Mouse (Mus musculus) CH12.LX (cell line): ENCODE results near the gene Nyap1. TPM values are rescaled to one million over a fixed set of nuclear protein-coding genes. Genes with fewer than 3 reads are reported as not detected.

Experiments used
- DNase-seq: peaks from one replicate; pipeline ENCODE4 v3.0.0-alpha.2; 2013; ENCODE audit errors: extremely low read depth
- H3K27ac ChIP-seq: 2 replicates; pipeline ENCODE4 v1.5.1; 2012; ENCODE audit warnings: low read depth, mild to moderate bottlenecking, control low read depth, moderate library complexity; ENCODE audit not compliant: insufficient read depth
- H3K27me3 ChIP-seq: replicated peaks from 2 replicates; pipeline ENCODE3; 2012; ENCODE audit warnings: inconsistent platforms
- H3K36me3 ChIP-seq, 2 experiments: replicated peaks in 1 of 2; 2 replicates each; pipeline versions ENCODE3 to v1.6.1; 2012; ENCODE audit warnings: inconsistent platforms in 1 of 2, low read length in 1 of 2, mild to moderate bottlenecking in 1 of 2, mixed read lengths in 1 of 2, moderate library complexity in 1 of 2; ENCODE audit not compliant: control insufficient read depth in 1 of 2, insufficient read depth in 1 of 2
- H3K4me1 ChIP-seq, 2 experiments: 2 replicates each; pipeline ENCODE4 v1.6.1; 2012; ENCODE audit warnings: inconsistent platforms in 1 of 2, moderate library complexity in 1 of 2; ENCODE audit not compliant: insufficient read depth in 2 of 2, control insufficient read depth in 1 of 2
- H3K4me2 ChIP-seq: 2 replicates; pipeline ENCODE4 v1.6.1; 2012; ENCODE audit warnings: low read depth, mild to moderate bottlenecking, control low read depth; ENCODE audit not compliant: poor library complexity, insufficient read depth, severe bottlenecking
- H3K4me3 ChIP-seq, 3 experiments: fragments of 150-350 bp in 1 of 3; sonication (generic) in 1 of 3; replicated peaks in 1 of 3; 2 replicates each; pipeline versions ENCODE3 to v1.5.1; 2011 to 2012; ENCODE audit warnings: low read depth in 2 of 3, low read length in 2 of 3, mild to moderate bottlenecking in 2 of 3, moderate library complexity in 2 of 3, control low read depth in 1 of 3, improper control_type of control experiment in 1 of 3, inconsistent platforms in 1 of 3, mixed read lengths in 1 of 3; ENCODE audit not compliant: poor library complexity in 1 of 3
- H3K79me2 ChIP-seq: replicated peaks from 2 replicates; pipeline ENCODE4 v1.6.1; 2012; ENCODE audit warnings: mild to moderate bottlenecking, moderate library complexity; ENCODE audit not compliant: control insufficient read depth, poor library complexity, insufficient read depth, severe bottlenecking; ENCODE audit errors: extremely low read depth
- H3K9ac ChIP-seq: 2 replicates; pipeline ENCODE4 v1.6.1; 2012; ENCODE audit warnings: low read depth, mild to moderate bottlenecking, control low read depth, moderate library complexity; ENCODE audit not compliant: insufficient read depth
- H3K9me3 ChIP-seq: replicated peaks from 2 replicates; pipeline ENCODE3; 2012; ENCODE audit warnings: low read length, inconsistent platforms, mixed read lengths
- BHLHE40 ChIP-seq: IDR thresholded peaks from 2 replicates; pipeline ENCODE4 v1.6.1; 2011; ENCODE audit warnings: mild to moderate bottlenecking, low read depth, low read length, improper control_type of control experiment
- CHD2 ChIP-seq: IDR thresholded peaks from 2 replicates; pipeline ENCODE4 v1.6.1; 2011; ENCODE audit warnings: low read length, improper control_type of control experiment
- CTCF ChIP-seq, 2 experiments: IDR thresholded peaks in 1 of 2; conservative IDR thresholded peaks in 1 of 2; 2 replicates each; pipeline ENCODE4 v1.5.1; 2011 to 2012; ENCODE audit warnings: low read depth in 2 of 2, low read length in 2 of 2, improper control_type of control experiment in 1 of 2, inconsistent platforms in 1 of 2, mild to moderate bottlenecking in 1 of 2, moderate library complexity in 1 of 2
- E2F4 ChIP-seq: IDR thresholded peaks from 2 replicates; pipeline ENCODE4 v1.6.1; 2011; ENCODE audit warnings: low read depth, low read length, improper control_type of control experiment; ENCODE audit not compliant: insufficient replicate concordance
- ELF1 ChIP-seq: IDR thresholded peaks from 2 replicates; pipeline ENCODE4 v1.6.1; 2014; ENCODE audit warnings: low read depth, mild to moderate bottlenecking, inconsistent platforms, low read length, improper control_type of control experiment
- EP300 ChIP-seq: IDR thresholded peaks from 2 replicates; pipeline ENCODE4 v1.6.1; 2011; ENCODE audit warnings: low read length, improper control_type of control experiment
- GABPA ChIP-seq: IDR thresholded peaks from 2 replicates; pipeline ENCODE4 v1.6.1; 2012; ENCODE audit warnings: low read depth, low read length, improper control_type of control experiment, inconsistent platforms; ENCODE audit not compliant: insufficient replicate concordance
- MAX ChIP-seq: IDR thresholded peaks from 2 replicates; pipeline ENCODE4 v1.6.1; 2011; ENCODE audit warnings: low read length, improper control_type of control experiment
- MAZ ChIP-seq: IDR thresholded peaks from 2 replicates; pipeline ENCODE4 v1.6.1; 2012; ENCODE audit warnings: low read depth, mild to moderate bottlenecking, inconsistent platforms, low read length, improper control_type of control experiment, moderate library complexity
- MEF2A ChIP-seq: IDR thresholded peaks from 2 replicates; pipeline ENCODE4 v1.6.1; 2014; ENCODE audit warnings: low read depth, mild to moderate bottlenecking, inconsistent platforms, low read length, improper control_type of control experiment, borderline replicate concordance
- MXI1 ChIP-seq: IDR thresholded peaks from 2 replicates; pipeline ENCODE4 v1.6.1; 2011; ENCODE audit warnings: mild to moderate bottlenecking, low read depth, low read length, improper control_type of control experiment
- PAX5 ChIP-seq: IDR thresholded peaks from 2 replicates; pipeline ENCODE4 v1.6.1; 2012; ENCODE audit warnings: low read length, inconsistent platforms, mixed read lengths
- POLR2AphosphoS2 ChIP-seq: IDR thresholded peaks from 2 replicates; pipeline ENCODE4 v1.6.1; 2011; ENCODE audit warnings: low read depth, low read length, improper control_type of control experiment
- RCOR1 ChIP-seq: conservative IDR thresholded peaks from 2 replicates; pipeline ENCODE4 v1.6.1; 2012; ENCODE audit warnings: low read depth, mild to moderate bottlenecking, inconsistent platforms, low read length, improper control_type of control experiment
- TBP ChIP-seq: conservative IDR thresholded peaks from 2 replicates; pipeline ENCODE4 v1.6.1; 2011; ENCODE audit warnings: low read depth, low read length, improper control_type of control experiment
- USF1 ChIP-seq: IDR thresholded peaks from 2 replicates; pipeline ENCODE4 v1.6.1; 2014; ENCODE audit warnings: low read depth, mild to moderate bottlenecking, inconsistent platforms, low read length, improper control_type of control experiment
- ZNF384 ChIP-seq: IDR thresholded peaks from 2 replicates; pipeline ENCODE4 v1.6.1; 2012; ENCODE audit warnings: low read depth, low read length, improper control_type of control experiment, inconsistent platforms
- dilution Hi-C: fragments of 300-500 bp; cut with MboI; formaldehyde crosslinking; loops from 2 replicates; pipeline ENCODE4 v1.14.3; 2020; ENCODE audit warnings: low sequenced_read_pairs; ENCODE audit not compliant: extremely low pct_unique_long_range_greater_than_20kb, extremely low pct_ligation_motif_present
- in situ Hi-C: fragments of 300-500 bp; cut with MboI; formaldehyde crosslinking; loops from 3 replicates; pipeline ENCODE4 v1.14.3; 2019; ENCODE audit warnings: low sequenced_read_pairs, low pct_ligation_motif_present, low pct_unique_long_range_greater_than_20kb, mixed read lengths
- polyA plus RNA-seq: library from polyadenylated mRNA; unstranded; fragments of >175 nt; gene quantifications from 2 replicates; pipeline ENCODE4 v1.2.1, GENCODE M21; 2012; ENCODE audit warnings: low read depth; ENCODE audit not compliant: insufficient read length
- total RNA-seq, 2 experiments: library from RNA; depleted of rRNA; stranded (reverse); fragments of 300-350 nt in 1 of 2; fragments of >200 nt in 1 of 2; gene quantifications; 2 replicates each; pipeline ENCODE4 v1.2.3; 2012 to 2014

Nyap1 gene
- total and polyA plus RNA-seq, 3 experiments = 0.28 to 1.4 (median 0.43) TPM

DNA sequence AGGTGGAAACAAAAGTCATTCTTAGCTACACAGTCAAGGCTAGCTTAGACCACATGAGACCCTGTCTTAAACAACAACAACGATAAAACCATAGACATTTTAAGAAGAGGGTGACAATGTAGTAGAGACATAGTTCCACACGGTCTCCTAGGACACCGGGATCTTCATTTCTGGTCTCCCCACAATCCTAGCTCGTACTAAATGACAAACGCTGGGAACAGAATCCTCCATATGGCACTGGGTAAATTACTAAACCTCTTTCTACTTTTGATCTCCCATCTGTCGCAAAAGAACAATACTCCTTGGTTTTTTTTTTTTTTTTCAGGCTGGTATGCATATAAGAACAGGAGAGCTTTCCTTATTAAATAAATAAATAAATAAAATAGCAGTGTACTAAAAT lies 58.9 kb downstream of the Nyap1 start:
- Histone ChIP-seq H3K4me2 (no peak overlapping the region), H3K9ac (no peak overlapping the region), H3K36me3 (peaks cover 0 to 37% of the 10 kb centered on the region in 2 experiments), H3K79me2 (peaks cover 4% of the 10 kb centered on the region; the same call in 1 of the 2 replicates), H3K27ac (no peak overlapping the region), H3K9me3 (no peaks in the 10 kb centered on the region), H3K27me3 (no peaks in the 10 kb centered on the region), H3K4me3 (no peak overlapping the region), H3K4me1 (peaks cover 0 to 31% of the 10 kb centered on the region in 2 experiments; a peak in 2 of 4 replicates)
- TF ChIP-seq E2F4 = no peak
- TF ChIP-seq BHLHE40 = no peak
- TF ChIP-seq ELF1 = no peak
- TF ChIP-seq MXI1 = no peak
- no peak for TF ChIP-seq EP300
- no peak for TF ChIP-seq PAX5
- no peak for TF ChIP-seq ZNF384
- TF ChIP-seq MAX = no peak
- TF ChIP-seq GABPA = no peak
- no peak for TF ChIP-seq USF1
- TF ChIP-seq TBP = no peak
- no peak for TF ChIP-seq CHD2
- no peak for TF ChIP-seq POLR2AphosphoS2
- TF ChIP-seq CTCF (conservative IDR thresholded peaks at IDR 0.05 in 1 of 2, IDR thresholded peaks at IDR 0.05 in 1 of 2; ENCODE audit: low read depth in 2 of 2, low read length in 2 of 2) = no peak
- no peak for TF ChIP-seq MEF2A
- TF ChIP-seq MAZ = no peak
- no peak for TF ChIP-seq RCOR1
- no peak for DNase-seq
- dilution Hi-C loops (no loop called here), in situ Hi-C loops (no loop called here)

Other genes starting within 250 kb of the Nyap1 start
Only the 20 nearest of the 24 such genes appear.
- gene Epo, start 208.4 kb downstream of the Nyap1 start, total RNA-seq (2012; rRNA removed) = not detected in 2 replicates
- not detected in 2 replicates for gene Epo, start 208.4 kb downstream of the Nyap1 start, total RNA-seq (2014; rRNA removed)
- not detected in 2 replicates for gene Epo, start 208.4 kb downstream of the Nyap1 start, polyA plus RNA-seq
- 388 and 480 TPM in 2 replicates for gene Gnb2, start 208.1 kb downstream of the Nyap1 start, total RNA-seq (2012; rRNA removed)
- 261 and 264 TPM in 2 replicates for gene Gnb2, start 208.1 kb downstream of the Nyap1 start, total RNA-seq (2014; rRNA removed)
- 312 and 327 TPM in 2 replicates for gene Gnb2, start 208.1 kb downstream of the Nyap1 start, polyA plus RNA-seq
- not detected in 2 replicates for gene Actl6b, start 188.1 kb downstream of the Nyap1 start, total RNA-seq (2012; rRNA removed)
- not detected in 2 replicates for gene Actl6b, start 188.1 kb downstream of the Nyap1 start, total RNA-seq (2014; rRNA removed)
- not detected in 2 replicates for gene Actl6b, start 188.1 kb downstream of the Nyap1 start, polyA plus RNA-seq
- 1.3 and 2.2 TPM in 2 replicates for gene Tfr2, start 171.8 kb downstream of the Nyap1 start, total RNA-seq (2012; rRNA removed)
- 0.50 and 0.67 TPM in 2 replicates for gene Tfr2, start 171.8 kb downstream of the Nyap1 start, total RNA-seq (2014; rRNA removed)
- 1.1 and 2.2 TPM in 2 replicates for gene Tfr2, start 171.8 kb downstream of the Nyap1 start, polyA plus RNA-seq
- gene Mospd3, start 140.5 kb downstream of the Nyap1 start, total RNA-seq (2012; rRNA removed) = 4.2 and 5.5 TPM in 2 replicates
- 0.76 and 1.5 TPM in 2 replicates for gene Mospd3, start 140.5 kb downstream of the Nyap1 start, total RNA-seq (2014; rRNA removed)
- gene Mospd3, start 140.5 kb downstream of the Nyap1 start, polyA plus RNA-seq = 18.3 and 23.7 TPM in 2 replicates
- gene Pcolce, start 127.8 kb downstream of the Nyap1 start, total RNA-seq (2012; rRNA removed) = 0.30 and 0.46 TPM in 2 replicates
- gene Pcolce, start 127.8 kb downstream of the Nyap1 start, total RNA-seq (2014; rRNA removed) = not detected in 2 replicates
- 0.76 and 0.97 TPM in 2 replicates for gene Pcolce, start 127.8 kb downstream of the Nyap1 start, polyA plus RNA-seq
- 0.13 TPM in 2 replicates for gene Fbxo24, start 112.6 kb downstream of the Nyap1 start, total RNA-seq (2012; rRNA removed)
- gene Fbxo24, start 112.6 kb downstream of the Nyap1 start, total RNA-seq (2014; rRNA removed) = not detected in 2 replicates
- gene Fbxo24, start 112.6 kb downstream of the Nyap1 start, polyA plus RNA-seq = 0.24 and 0.26 TPM in 2 replicates
- 20.0 and 25.6 TPM in 2 replicates for gene Lrch4, start 112.5 kb downstream of the Nyap1 start, total RNA-seq (2012; rRNA removed)
- 9.0 and 9.9 TPM in 2 replicates for gene Lrch4, start 112.5 kb downstream of the Nyap1 start, total RNA-seq (2014; rRNA removed)
- 47.9 and 62.1 TPM in 2 replicates for gene Lrch4, start 112.5 kb downstream of the Nyap1 start, polyA plus RNA-seq
- 1.1 and 1.5 TPM in 2 replicates for gene Gm20605, start 112.4 kb downstream of the Nyap1 start, total RNA-seq (2012; rRNA removed)
- 0.50 and 1.1 TPM in 2 replicates for gene Gm20605, start 112.4 kb downstream of the Nyap1 start, total RNA-seq (2014; rRNA removed)
- gene Gm20605, start 112.4 kb downstream of the Nyap1 start, polyA plus RNA-seq = 7.4 and 9.0 TPM in 2 replicates
- 2.2 and 2.4 TPM in 2 replicates for gene Sap25, start 100.3 kb downstream of the Nyap1 start, total RNA-seq (2012; rRNA removed)
- gene Sap25, start 100.3 kb downstream of the Nyap1 start, total RNA-seq (2014; rRNA removed) = 0.72 and 2.1 TPM in 2 replicates
- gene Sap25, start 100.3 kb downstream of the Nyap1 start, polyA plus RNA-seq = 12.1 and 16.6 TPM in 2 replicates
- not detected in 2 replicates for gene Irs3, start 95.9 kb downstream of the Nyap1 start, total RNA-seq (2012; rRNA removed)
- not detected in 2 replicates for gene Irs3, start 95.9 kb downstream of the Nyap1 start, total RNA-seq (2014; rRNA removed)
- gene Irs3, start 95.9 kb downstream of the Nyap1 start, polyA plus RNA-seq = not detected in 2 replicates
- gene Agfg2, start 56.9 kb downstream of the Nyap1 start, total RNA-seq (2012; rRNA removed) = 8.7 and 10.0 TPM in 2 replicates
- gene Agfg2, start 56.9 kb downstream of the Nyap1 start, total RNA-seq (2014; rRNA removed) = 11.5 and 13.4 TPM in 2 replicates
- 16.7 and 16.8 TPM in 2 replicates for gene Agfg2, start 56.9 kb downstream of the Nyap1 start, polyA plus RNA-seq
- 32.0 and 39.9 TPM in 2 replicates for gene Tsc22d4, start 4.1 kb upstream of the Nyap1 start, total RNA-seq (2012; rRNA removed)
- gene Tsc22d4, start 4.1 kb upstream of the Nyap1 start, total RNA-seq (2014; rRNA removed) = 26.4 and 28.2 TPM in 2 replicates
- gene Tsc22d4, start 4.1 kb upstream of the Nyap1 start, polyA plus RNA-seq = 91.2 and 103 TPM in 2 replicates
- 31.6 and 34.6 TPM in 2 replicates for gene Ppp1r35, start 37.2 kb upstream of the Nyap1 start, total RNA-seq (2012; rRNA removed)
- 11.8 and 17.3 TPM in 2 replicates for gene Ppp1r35, start 37.2 kb upstream of the Nyap1 start, total RNA-seq (2014; rRNA removed)
- 23.3 and 24.1 TPM in 2 replicates for gene Ppp1r35, start 37.2 kb upstream of the Nyap1 start, polyA plus RNA-seq
- gene Mepce, start 46.0 kb upstream of the Nyap1 start, total RNA-seq (2012; rRNA removed) = 32.7 and 38.5 TPM in 2 replicates
- 31.1 and 37.3 TPM in 2 replicates for gene Mepce, start 46.0 kb upstream of the Nyap1 start, total RNA-seq (2014; rRNA removed)
- 42.4 and 43.7 TPM in 2 replicates for gene Mepce, start 46.0 kb upstream of the Nyap1 start, polyA plus RNA-seq
- 1.3 and 1.9 TPM in 2 replicates for gene Zcwpw1, start 46.2 kb upstream of the Nyap1 start, total RNA-seq (2012; rRNA removed)
- gene Zcwpw1, start 46.2 kb upstream of the Nyap1 start, total RNA-seq (2014; rRNA removed) = 2.3 and 3.0 TPM in 2 replicates
- gene Zcwpw1, start 46.2 kb upstream of the Nyap1 start, polyA plus RNA-seq = 1.5 and 2.8 TPM in 2 replicates
- gene Pilra, start 94.7 kb upstream of the Nyap1 start, total RNA-seq (2012; rRNA removed) = 0.08 and 0.13 TPM in 2 replicates
- gene Pilra, start 94.7 kb upstream of the Nyap1 start, total RNA-seq (2014; rRNA removed) = not detected in 2 replicates
- gene Pilra, start 94.7 kb upstream of the Nyap1 start, polyA plus RNA-seq = 0.42 and 0.66 TPM in 2 replicates
- gene Pilrb1, start 116.5 kb upstream of the Nyap1 start, total RNA-seq (2012; rRNA removed) = not detected in 2 replicates
- gene Pilrb1, start 116.5 kb upstream of the Nyap1 start, total RNA-seq (2014; rRNA removed) = not detected in 2 replicates
- not detected in 2 replicates for gene Pilrb1, start 116.5 kb upstream of the Nyap1 start, polyA plus RNA-seq
- not detected in 2 replicates for gene Pilrb2, start 130.2 kb upstream of the Nyap1 start, total RNA-seq (2012; rRNA removed)
- not detected in 2 replicates for gene Pilrb2, start 130.2 kb upstream of the Nyap1 start, total RNA-seq (2014; rRNA removed)
- not detected in 2 replicates for gene Pilrb2, start 130.2 kb upstream of the Nyap1 start, polyA plus RNA-seq
- not detected in 2 replicates for gene Cyp3a13, start 180.0 kb upstream of the Nyap1 start, total RNA-seq (2012; rRNA removed)
- gene Cyp3a13, start 180.0 kb upstream of the Nyap1 start, total RNA-seq (2014; rRNA removed) = not detected in 2 replicates
- 0.16 TPM in 1 of 2 replicates, not detected in the other for gene Cyp3a13, start 180.0 kb upstream of the Nyap1 start, polyA plus RNA-seq